Mouse (Mus musculus): ENCODE measurements at regions not wholly inside any gene's neighbourhood (a gene's known extent, or its start where the extent isn't known, plus 50 kb on each side); places are given as distances from the start of the nearest gene placed in this dataset.
A peak's percentile ranks its signal among the peaks of the same experiment; 100 is the strongest.

DNA sequence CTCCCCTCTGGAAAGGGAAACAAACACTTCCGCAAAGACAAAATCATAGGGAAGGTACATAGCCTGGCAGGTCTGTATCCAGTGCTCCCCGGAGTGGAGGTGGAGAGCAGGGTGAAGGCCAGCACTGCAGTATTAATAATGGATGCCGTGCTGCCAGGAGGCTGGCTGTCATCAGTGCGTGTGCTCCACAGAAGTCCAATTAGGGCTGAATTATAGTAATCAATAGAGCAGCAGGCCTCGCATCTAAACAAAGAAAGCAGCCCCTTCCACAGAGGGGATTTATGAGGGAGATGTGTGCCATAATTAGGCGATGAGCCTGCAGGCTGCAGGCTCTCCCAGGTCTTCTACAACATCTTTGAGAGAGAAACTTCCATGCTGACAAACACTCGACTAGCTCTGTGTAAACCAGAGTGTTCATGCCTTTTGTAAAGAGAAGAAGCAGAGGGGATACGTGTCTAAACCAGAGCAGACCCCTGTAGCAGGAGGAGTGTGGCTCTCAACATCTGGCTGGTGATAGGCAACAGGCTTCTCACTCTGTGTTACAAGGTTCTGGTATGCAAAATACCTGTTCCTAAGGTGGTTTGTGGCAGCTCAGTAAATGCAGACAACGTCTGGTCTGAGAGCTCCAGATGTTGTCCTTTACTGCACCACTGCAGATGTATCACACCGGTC lies 334.5 kb upstream of the Vstm2b start:
- Histone ChIP-seq H3K36me3 (no peaks in the 10 kb centered on the region), H3K9ac (no peak overlapping the region), H3K4me1 (no peaks in the 10 kb centered on the region), H3K4me2 (no peak overlapping the region), H3K27me3 (replicated peaks) (no peaks in the 10 kb centered on the region), H3K4me3 (no peak overlapping the region), H3K9me3 (0 out of 2 replicates have a peak, but pooled peaks cover 4% of the 10 kb centered on the region), H3K27ac (replicated peaks) (no peak overlapping the region)
- WGBS = 68% methylated on average over 10 of the region's 10 CpGs
- ATAC-seq (ENCODE audit: extremely low read depth, insufficient number of reproducible peaks, low FRiP score, low TSS enrichment) = no peak

- WGBS = 71% methylated on average over 4 of the region's 4 CpGs
- Histone ChIP-seq H3K27me3 (replicated peaks) (no peaks in the 10 kb centered on the region), H3K4me3 (no peak overlapping the region), H3K27ac (replicated peaks) (no peak overlapping the region), H3K9ac (no peak overlapping the region), H3K36me3 (no peaks in the 10 kb centered on the region), H3K9me3 (no peaks in the 10 kb centered on the region), H3K4me1 (no peaks in the 10 kb centered on the region), H3K4me2 (no peak overlapping the region)
- no peak for ATAC-seq (ENCODE audit: extremely low read depth, insufficient number of reproducible peaks, low FRiP score, low TSS enrichment)
Observed at GRCm38 (mm10) chr7:40575971-40576370, 322.2 kb upstream of the Vstm2b start.

DNA sequence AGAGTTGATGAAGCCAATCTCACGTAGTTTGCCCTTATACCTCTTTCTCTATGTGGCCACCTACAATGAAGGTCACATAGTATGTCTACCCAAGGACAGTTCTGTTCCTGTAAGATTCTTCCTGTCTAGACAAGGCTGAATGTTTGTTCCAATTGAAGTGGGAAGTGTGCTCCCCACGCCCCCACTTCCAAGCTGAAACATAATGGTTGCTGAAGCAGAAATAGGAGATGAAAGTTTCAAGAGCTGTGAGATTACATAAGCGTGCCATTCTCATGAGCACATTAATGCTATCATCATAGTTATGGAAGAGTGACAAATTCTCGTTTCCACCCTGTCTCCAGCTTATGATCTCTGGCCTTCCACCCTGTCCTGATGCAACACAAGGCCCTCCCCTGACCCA lies 320.8 kb upstream of the Vstm2b start:
- 47% methylated on average over 4 of the region's 4 CpGs for WGBS
- Histone ChIP-seq H3K9me3 (no peaks in the 10 kb centered on the region), H3K36me3 (no peaks in the 10 kb centered on the region), H3K4me3 (no peak overlapping the region), H3K27me3 (replicated peaks) (no peaks in the 10 kb centered on the region), H3K9ac (no peak overlapping the region), H3K27ac (replicated peaks) (no peak overlapping the region), H3K4me2 (no peak overlapping the region), H3K4me1 (no peaks in the 10 kb centered on the region)
- no peak for ATAC-seq (ENCODE audit: extremely low read depth, insufficient number of reproducible peaks, low FRiP score, low TSS enrichment)

DNA sequence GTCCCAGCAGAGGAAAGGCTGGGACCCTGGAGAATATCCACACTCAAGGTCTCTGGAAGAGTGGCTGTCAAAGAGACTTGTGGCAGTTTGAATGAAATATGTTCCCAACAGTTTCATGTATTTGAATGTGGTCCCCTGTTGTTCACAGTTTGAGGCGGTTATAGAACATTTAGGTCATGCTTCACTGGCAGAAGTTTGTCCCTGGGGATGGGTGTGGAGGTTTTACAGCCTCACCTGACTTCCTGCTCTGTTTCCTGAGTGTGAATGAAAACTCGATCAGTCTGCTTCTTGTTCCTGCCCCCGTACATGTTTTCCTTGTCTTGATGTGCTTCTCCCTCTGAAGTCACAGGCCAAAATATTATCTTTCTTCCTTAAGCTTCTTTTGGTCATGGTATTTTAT lies 277.4 kb upstream of the Vstm2b start:
- no peak overlapping the region for H3K27ac ChIP-seq (replicated peaks)
- peaks cover 9% of the 10 kb centered on the region for H3K4me1 ChIP-seq

GRCm38 (mm10) chr7:40622811-40623210 lies 275.3 kb upstream of the Vstm2b start:
- 20% methylated on average over 3 of the region's 3 CpGs for WGBS
- H3K4me2 ChIP-seq = no peak overlapping the region
- H3K36me3 ChIP-seq = no peaks in the 10 kb centered on the region
- 0 out of 2 replicates have a peak overlapping the region, but pooled peaks have one; percentile 5 for H3K27ac ChIP-seq (replicated peaks)
- no peaks in the 10 kb centered on the region for H3K9me3 ChIP-seq
- no peak overlapping the region for H3K9ac ChIP-seq
- H3K27me3 ChIP-seq (replicated peaks) = no peaks in the 10 kb centered on the region
- no peak for ATAC-seq (ENCODE audit: extremely low read depth, insufficient number of reproducible peaks, low FRiP score, low TSS enrichment)
- peaks cover 9% of the 10 kb centered on the region for H3K4me1 ChIP-seq
- no peak overlapping the region for H3K4me3 ChIP-seq

More for the DNA sequence above, 277.4 kb upstream of the Vstm2b start:
- H3K36me3 ChIP-seq = no peaks in the 10 kb centered on the region
- H3K4me2 ChIP-seq = no peak overlapping the region
- WGBS = 60% methylated on average over 3 of the region's 3 CpGs
- ATAC-seq (ENCODE audit: extremely low read depth, insufficient number of reproducible peaks, low FRiP score, low TSS enrichment) = no peak
- H3K4me3 ChIP-seq = no peak overlapping the region
- no peaks in the 10 kb centered on the region for H3K27me3 ChIP-seq (replicated peaks)
- H3K9ac ChIP-seq = no peak overlapping the region
- H3K9me3 ChIP-seq = no peaks in the 10 kb centered on the region

- ATAC-seq (ENCODE audit: extremely low read depth, insufficient number of reproducible peaks, low FRiP score, low TSS enrichment) = no peak
- no peaks in the 10 kb centered on the region for H3K27me3 ChIP-seq (replicated peaks)
- no peak overlapping the region for H3K4me2 ChIP-seq
- H3K9me3 ChIP-seq = no peaks in the 10 kb centered on the region
- 73% methylated on average over 2 of the region's 2 CpGs for WGBS
- H3K27ac ChIP-seq (replicated peaks) = 0 out of 2 replicates have a peak overlapping the region, but pooled peaks have one; percentile 5
- H3K36me3 ChIP-seq = no peaks in the 10 kb centered on the region
- H3K4me1 ChIP-seq = peaks cover 9% of the 10 kb centered on the region
- H3K4me3 ChIP-seq = no peak overlapping the region
- no peak overlapping the region for H3K9ac ChIP-seq
Observed at GRCm38 (mm10) chr7:40623286-40623685, 274.8 kb upstream of the Vstm2b start.

DNA sequence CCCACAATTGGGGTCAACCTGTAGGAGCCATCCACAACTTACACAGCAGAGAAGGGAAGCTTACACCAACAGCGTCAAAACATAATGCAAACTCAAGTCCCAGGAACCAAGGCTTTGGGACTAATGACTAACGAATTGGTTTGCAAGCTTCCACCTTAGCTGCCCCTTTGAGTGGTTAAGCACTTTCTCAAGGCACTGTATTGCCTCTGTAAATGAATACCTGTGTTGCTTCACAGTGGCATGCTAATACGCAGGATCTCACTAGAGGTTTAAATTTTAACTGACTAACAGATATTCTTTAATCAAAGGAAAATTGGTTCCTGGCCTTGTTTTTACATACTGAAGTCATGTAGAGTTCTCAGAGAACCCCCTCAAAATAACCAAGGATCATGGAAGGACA lies 261.8 kb upstream of the Vstm2b start:
- H3K36me3 ChIP-seq = no peaks in the 10 kb centered on the region
- no peak for ATAC-seq (ENCODE audit: extremely low read depth, insufficient number of reproducible peaks, low FRiP score, low TSS enrichment)
- WGBS = 79% methylated on average over 3 of the region's 3 CpGs
- no peak overlapping the region for H3K9ac ChIP-seq
- H3K9me3 ChIP-seq = no peaks in the 10 kb centered on the region
- no peaks in the 10 kb centered on the region for H3K4me1 ChIP-seq
- H3K4me2 ChIP-seq = no peak overlapping the region
- no peak overlapping the region for H3K27ac ChIP-seq (replicated peaks)
- no peak overlapping the region for H3K4me3 ChIP-seq
- H3K27me3 ChIP-seq (replicated peaks) = no peaks in the 10 kb centered on the region

- Histone ChIP-seq H3K27me3 (replicated peaks) (no peaks in the 10 kb centered on the region), H3K4me1 (no peaks in the 10 kb centered on the region), H3K4me2 (no peak overlapping the region), H3K36me3 (no peaks in the 10 kb centered on the region), H3K9me3 (no peaks in the 10 kb centered on the region), H3K4me3 (no peak overlapping the region), H3K9ac (no peak overlapping the region), H3K27ac (replicated peaks) (no peak overlapping the region)
- no peak for ATAC-seq (ENCODE audit: extremely low read depth, insufficient number of reproducible peaks, low FRiP score, low TSS enrichment)
- WGBS = 75% methylated on average over 7 of the region's 7 CpGs
Observed at GRCm38 (mm10) chr7:40654982-40655381, 243.1 kb upstream of the Vstm2b start.

- H3K9me3 ChIP-seq = no peaks in the 10 kb centered on the region
- no peak overlapping the region for H3K4me3 ChIP-seq
- no peaks in the 10 kb centered on the region for H3K4me1 ChIP-seq
- no peak overlapping the region for H3K27ac ChIP-seq (replicated peaks)
- no peak overlapping the region for H3K9ac ChIP-seq
- no peak overlapping the region for H3K4me2 ChIP-seq
- WGBS = 75% methylated on average over 2 of the region's 2 CpGs
- no peaks in the 10 kb centered on the region for H3K36me3 ChIP-seq
- ATAC-seq (ENCODE audit: extremely low read depth, insufficient number of reproducible peaks, low FRiP score, low TSS enrichment) = no peak
- no peaks in the 10 kb centered on the region for H3K27me3 ChIP-seq (replicated peaks)
Observed at GRCm38 (mm10) chr7:40655391-40655790, 242.7 kb upstream of the Vstm2b start.

- WGBS = 50% methylated on average over 3 of the region's 3 CpGs
- no peak overlapping the region for H3K4me2 ChIP-seq
- H3K4me1 ChIP-seq = no peaks in the 10 kb centered on the region
- no peak overlapping the region for H3K9ac ChIP-seq
- no peak overlapping the region for H3K4me3 ChIP-seq
- no peak overlapping the region for H3K27ac ChIP-seq (replicated peaks)
- no peak for ATAC-seq (ENCODE audit: extremely low read depth, insufficient number of reproducible peaks, low FRiP score, low TSS enrichment)
- H3K27me3 ChIP-seq (replicated peaks) = no peaks in the 10 kb centered on the region
- no peaks in the 10 kb centered on the region for H3K9me3 ChIP-seq
- no peaks in the 10 kb centered on the region for H3K36me3 ChIP-seq
Observed at GRCm38 (mm10) chr7:40659662-40660061, 238.5 kb upstream of the Vstm2b start.

- Histone ChIP-seq H3K4me3 (no peak overlapping the region), H3K4me2 (no peak overlapping the region), H3K9ac (no peak overlapping the region), H3K27me3 (replicated peaks) (no peaks in the 10 kb centered on the region), H3K27ac (replicated peaks) (no peak overlapping the region), H3K36me3 (no peaks in the 10 kb centered on the region), H3K9me3 (no peaks in the 10 kb centered on the region), H3K4me1 (no peaks in the 10 kb centered on the region)
- ATAC-seq (ENCODE audit: extremely low read depth, insufficient number of reproducible peaks, low FRiP score, low TSS enrichment) = no peak
- WGBS = 51% methylated on average over 7 of the region's 7 CpGs
Observed at GRCm38 (mm10) chr7:40663781-40664180, 234.3 kb upstream of the Vstm2b start.

GRCm38 (mm10) chr7:40666625-40667024 lies 231.5 kb upstream of the Vstm2b start:
- Histone ChIP-seq H3K27me3 (replicated peaks) (no peaks in the 10 kb centered on the region), H3K4me2 (no peak overlapping the region), H3K4me1 (no peaks in the 10 kb centered on the region), H3K27ac (replicated peaks) (no peak overlapping the region), H3K9me3 (no peaks in the 10 kb centered on the region), H3K4me3 (no peak overlapping the region), H3K9ac (no peak overlapping the region), H3K36me3 (no peaks in the 10 kb centered on the region)
- 74% methylated on average over 5 of the region's 5 CpGs for WGBS
- no peak for ATAC-seq (ENCODE audit: extremely low read depth, insufficient number of reproducible peaks, low FRiP score, low TSS enrichment)
